Mouse (Mus musculus) embryonic facial prominence, embryonic 11.5 days (tissue): ENCODE data around the gene Strn. TPM values are rescaled to one million over a fixed set of nuclear protein-coding genes. Genes with fewer than 3 reads are reported as not detected.

Source experiments
- ATAC-seq: fragments of 200-750 bp; cut with Nextera tagmentation; replicated peaks from 2 replicates; pipeline ENCODE4 v1.8.0; 2017; ENCODE audit warnings: low read depth; ENCODE audit not compliant: insufficient number of reproducible peaks, low FRiP score, low TSS enrichment
- DNase-seq: peaks from one replicate; pipeline ENCODE4 v3.0.0-alpha.2; 2015; ENCODE audit warnings: low spot score
- H3K27ac ChIP-seq: fragments of 300-500 bp; sonication (generic); replicated peaks from 2 replicates; pipeline ENCODE4 v1.5.1; 2014; ENCODE audit warnings: mild to moderate bottlenecking, low read depth, low read length, control low read depth
- H3K27me3 ChIP-seq: fragments of 300-500 bp; sonication (generic); 2 replicates; pipeline ENCODE4 v1.6.1; 2014; ENCODE audit warnings: mild to moderate bottlenecking, low read length, moderate library complexity, mixed read lengths; ENCODE audit not compliant: control insufficient read depth, insufficient read depth
- H3K36me3 ChIP-seq: fragments of 300-500 bp; sonication (generic); replicated peaks from 2 replicates; pipeline ENCODE4 v1.6.1; 2014; ENCODE audit warnings: low read depth, mild to moderate bottlenecking, low read length, moderate library complexity, mixed read lengths; ENCODE audit not compliant: control insufficient read depth, insufficient read depth
- H3K4me1 ChIP-seq: fragments of 300-500 bp; sonication (generic); 2 replicates; pipeline ENCODE4 v1.6.1; 2014; ENCODE audit warnings: low read length, mixed read lengths; ENCODE audit not compliant: control insufficient read depth, insufficient read depth
- H3K4me2 ChIP-seq: fragments of 300-500 bp; sonication (generic); 2 replicates; pipeline ENCODE4 v1.6.1; 2014; ENCODE audit warnings: low read depth, mild to moderate bottlenecking, control low read depth, low read length, moderate library complexity
- H3K4me3 ChIP-seq: fragments of 300-500 bp; sonication (generic); 2 replicates; pipeline ENCODE4 v1.5.1; 2014; ENCODE audit warnings: low read depth, low read length, control low read depth
- H3K9ac ChIP-seq: fragments of 300-500 bp; sonication (generic); replicated peaks from 2 replicates; pipeline ENCODE4 v1.6.1; 2014; ENCODE audit warnings: mild to moderate bottlenecking, control low read depth, low read length
- H3K9me3 ChIP-seq: fragments of 300-500 bp; sonication (generic); replicated peaks from 2 replicates; pipeline ENCODE4 v1.6.1; 2016; ENCODE audit warnings: mild to moderate bottlenecking, low read length, inconsistent platforms, mixed read lengths; ENCODE audit not compliant: control insufficient read depth
- WGBS: fragments of 180-500 bp; shearing (Covaris S2); extraction: QIAGEN DNeasy Blood & Tissue Kit; methylation state at CpG from one replicate; pipeline ENCODE4 v1.1.7; 2014; 5-methylcytosine and 5-hydroxymethylcytosine counted together
- polyA plus RNA-seq: library from polyadenylated mRNA; unstranded; fragments of >200 nt; fragmentation: Nextera tagmentation; extraction: Ambion mirVana; gene quantifications from 2 replicates; pipeline ENCODE4 v1.2.1, GENCODE M21; 2014

Strn gene
- polyA plus RNA-seq, 1 experiment from 2014 or later: 5.8 TPM

GRCm38 (mm10) chr17:78637140-78637539 lies 99.9 kb downstream of the Strn start:
- Histone ChIP-seq H3K4me3 (no peak overlapping the region), H3K4me1 (no peaks in the 10 kb centered on the region), H3K27me3 (no peaks in the 10 kb centered on the region), H3K36me3 (no peaks in the 10 kb centered on the region), H3K9ac (no peak overlapping the region), H3K4me2 (no peak overlapping the region), H3K27ac (no peak overlapping the region), H3K9me3 (no peaks in the 10 kb centered on the region)
- ATAC-seq (no peak), DNase-seq (no peak)
- WGBS: 93% methylated on average over 7 of the region's 7 CpGs

- ATAC-seq: no peak
Observed at GRCm38 (mm10) chr17:78635616-78636015, 101.4 kb downstream of the Strn start.

GRCm38 (mm10) chr17:78624941-78625340 lies 112.1 kb downstream of the Strn start:
- Histone ChIP-seq H3K36me3 (no peaks in the 10 kb centered on the region), H3K27ac (no peak overlapping the region), H3K27me3 (no peaks in the 10 kb centered on the region), H3K4me3 (no peak overlapping the region), H3K4me2 (no peak overlapping the region), H3K9ac (no peak overlapping the region), H3K9me3 (no peaks in the 10 kb centered on the region), H3K4me1 (no peaks in the 10 kb centered on the region)
- DNase-seq (no peak), ATAC-seq (no peak)
- 93% methylated on average over 19 of the region's 19 CpGs for WGBS

More at GRCm38 (mm10) chr17:78635616-78636015, 101.4 kb downstream of the Strn start:
- H3K9ac ChIP-seq: no peak overlapping the region
- WGBS: 58% methylated on average over 2 of the region's 2 CpGs
- no peak overlapping the region for H3K4me2 ChIP-seq
- no peaks in the 10 kb centered on the region for H3K36me3 ChIP-seq
- no peaks in the 10 kb centered on the region for H3K27me3 ChIP-seq
- H3K4me1 ChIP-seq: no peaks in the 10 kb centered on the region
- no peak overlapping the region for H3K27ac ChIP-seq
- no peaks in the 10 kb centered on the region for H3K9me3 ChIP-seq
- no peak for DNase-seq
- no peak overlapping the region for H3K4me3 ChIP-seq

GRCm38 (mm10) chr17:78621863-78622262 lies 115.1 kb downstream of the Strn start:
- no peak for ATAC-seq
- Histone ChIP-seq H3K9ac (no peak overlapping the region), H3K27ac (no peak overlapping the region), H3K36me3 (no peaks in the 10 kb centered on the region), H3K9me3 (no peaks in the 10 kb centered on the region), H3K4me1 (no peaks in the 10 kb centered on the region), H3K4me3 (no peak overlapping the region), H3K27me3 (no peaks in the 10 kb centered on the region), H3K4me2 (no peak overlapping the region)
- 88% methylated on average over 4 of the region's 4 CpGs for WGBS
- DNase-seq: no peak

- 92% methylated on average over 4 of the region's 4 CpGs for WGBS
- Histone ChIP-seq H3K9me3 (no peaks in the 10 kb centered on the region), H3K36me3 (no peaks in the 10 kb centered on the region), H3K4me1 (no peaks in the 10 kb centered on the region), H3K27ac (no peak overlapping the region), H3K4me3 (no peak overlapping the region), H3K4me2 (no peak overlapping the region), H3K9ac (no peak overlapping the region), H3K27me3 (no peaks in the 10 kb centered on the region)
- ATAC-seq (no peak), DNase-seq (no peak)
Observed at GRCm38 (mm10) chr17:78620740-78621139, 116.3 kb downstream of the Strn start.

- DNase-seq (no peak), ATAC-seq (no peak)
- Histone ChIP-seq H3K9me3 (no peaks in the 10 kb centered on the region), H3K9ac (no peak overlapping the region), H3K27ac (no peak overlapping the region), H3K4me2 (no peak overlapping the region), H3K36me3 (no peaks in the 10 kb centered on the region), H3K27me3 (no peaks in the 10 kb centered on the region), H3K4me3 (no peak overlapping the region), H3K4me1 (no peaks in the 10 kb centered on the region)
- WGBS: 90% methylated on average over 7 of the region's 7 CpGs
Observed at GRCm38 (mm10) chr17:78619981-78620380, 117.0 kb downstream of the Strn start.

GRCm38 (mm10) chr17:78618164-78618693 lies 118.8 kb downstream of the Strn start:
- Histone ChIP-seq H3K27me3 (no peaks in the 10 kb centered on the region), H3K4me2 (no peak overlapping the region), H3K27ac (no peak overlapping the region), H3K9ac (no peak overlapping the region), H3K36me3 (no peaks in the 10 kb centered on the region), H3K9me3 (no peaks in the 10 kb centered on the region), H3K4me1 (no peaks in the 10 kb centered on the region), H3K4me3 (no peak overlapping the region)
- 82% methylated on average over 5 of the region's 5 CpGs for WGBS
- ATAC-seq: no peak
- DNase-seq: no peak

- ATAC-seq (no peak), DNase-seq (no peak)
- WGBS: 83% methylated on average over 3 of the region's 3 CpGs
- H3K27ac ChIP-seq: no peak overlapping the region
- H3K4me3 ChIP-seq: no peak overlapping the region
- H3K4me2 ChIP-seq: no peak overlapping the region
- H3K9ac ChIP-seq: no peak overlapping the region
- H3K9me3 ChIP-seq: no peaks in the 10 kb centered on the region
- no peaks in the 10 kb centered on the region for H3K36me3 ChIP-seq
- no peaks in the 10 kb centered on the region for H3K27me3 ChIP-seq
- H3K4me1 ChIP-seq: no peaks in the 10 kb centered on the region
Observed at GRCm38 (mm10) chr17:78615096-78615495, 121.9 kb downstream of the Strn start.
